Mouse (Mus musculus): ENCODE measurements around the gene Tfb1m. TPM values are rescaled to one million over a fixed set of nuclear protein-coding genes. Genes with fewer than 3 reads are reported as not detected.

Tfb1m gene
- polyA plus RNA-seq (2012; rRNA removed; ENCODE audit: low replicate concordance) = 0.14 and 0.56 TPM in 2 replicates

GRCm38 (mm10) chr17:3557331-3558311 lies at the start of gene Tfb1m:
Gene Tfb1m, minus strand, starts transcription at chr17:3557781.

GRCm38 (mm10) chr17:3532254-3532653 lies 25.3 kb downstream of the Tfb1m start, which contains the start of gene Cldn20:
Gene Cldn20, plus strand, starts transcription at chr17:3532554.

Other genes starting within 250 kb of the Tfb1m start
- gene Tiam2, start 231.2 kb downstream of the Tfb1m start, polyA plus RNA-seq (2012; rRNA removed; ENCODE audit: low replicate concordance) = 1.1 and 1.4 TPM in 2 replicates
- 0.16 and 0.25 TPM in 2 replicates for gene Cldn20, start 25.2 kb downstream of the Tfb1m start, polyA plus RNA-seq (2012; rRNA removed; ENCODE audit: low replicate concordance)
- gene Nox3, start 138.5 kb upstream of the Tfb1m start, polyA plus RNA-seq (2012; rRNA removed; ENCODE audit: low replicate concordance) = not detected in 2 replicates